Mouse (Mus musculus): ENCODE results near the gene Plvap. TPM values are rescaled to one million over a fixed set of nuclear protein-coding genes. Genes with fewer than 3 reads are reported as not detected.

Plvap gene
- total RNA-seq (2021), result 167 and 192 TPM in 2 replicates
- long read RNA-seq, transcript Plvap-201 (6 exons, 1,987 nt), result major isoform, 230 of 242 reads
- long read RNA-seq, partial matches to known transcripts, result 6 of 242 reads
- long read RNA-seq, other reads (novel, unspliced or antisense), result 6 of 242 reads

GRCm38 (mm10) chr8:71511644-71512043 is at the start of gene Plvap:
Gene Plvap (minus strand): TSS chr8:71511752.
- DNase-seq, result no peak

GRCm38 (mm10) chr8:71560765-71561164 is 49.2 kb upstream of the Plvap start:
- DNase-seq, result no peak

- DNase-seq, result no peak
These were observed 48.5 kb upstream of the Plvap start for GRCm38 (mm10) chr8:71560071-71560470.

GRCm38 (mm10) chr8:71558958-71559690 is 47.6 kb upstream of the Plvap start:
- DNase-seq, result peak; percentile 84

- DNase-seq, result no peak
These were observed 46.8 kb upstream of the Plvap start, which contains the start of gene Tmem221 for GRCm38 (mm10) chr8:71558071-71558957. Gene Tmem221 (minus strand): TSS chr8:71558871.

- DNase-seq, result no peak
These were observed 43.1 kb upstream of the Plvap start for GRCm38 (mm10) chr8:71554644-71555043.

- no peak for DNase-seq
These were observed 42.4 kb upstream of the Plvap start for GRCm38 (mm10) chr8:71554001-71554400.

- no peak for DNase-seq
These were observed 41.2 kb upstream of the Plvap start for GRCm38 (mm10) chr8:71552770-71553169.

GRCm38 (mm10) chr8:71550754-71551153 is 39.2 kb upstream of the Plvap start:
- DNase-seq, result no peak

- no peak for DNase-seq
These were observed 36.0 kb upstream of the Plvap start for GRCm38 (mm10) chr8:71547590-71547989.

GRCm38 (mm10) chr8:71545053-71545452 is 33.5 kb upstream of the Plvap start:
- DNase-seq, result no peak

- no peak for DNase-seq
These were observed 32.2 kb upstream of the Plvap start for GRCm38 (mm10) chr8:71543755-71544154.

- peak; percentile 92 for DNase-seq
These were observed 31.2 kb upstream of the Plvap start, which contains the start of gene Mvb12a for GRCm38 (mm10) chr8:71542632-71543343. Gene Mvb12a (plus strand): TSS chr8:71542922.

- DNase-seq, result peak; percentile 85
These were observed 25.7 kb upstream of the Plvap start, which contains the start of gene Bst2 for GRCm38 (mm10) chr8:71537028-71537867. Gene Bst2 (minus strand): TSS chr8:71537456.

- DNase-seq, result no peak
These were observed 24.1 kb upstream of the Plvap start for GRCm38 (mm10) chr8:71535663-71536062.

GRCm38 (mm10) chr8:71534263-71534810 is 22.8 kb upstream of the Plvap start:
- DNase-seq, result no peak

- DNase-seq, result peak; percentile 27
These were observed 19.3 kb upstream of the Plvap start for GRCm38 (mm10) chr8:71530735-71531467.

- no peak for DNase-seq
These were observed 17.0 kb upstream of the Plvap start for GRCm38 (mm10) chr8:71528362-71529073.

- no peak for DNase-seq
These were observed 15.8 kb upstream of the Plvap start for GRCm38 (mm10) chr8:71527162-71527870.

Measured in adrenal gland, postnatal 25 days (tissue).